8 mouse cellular contexts compared by ENCODE assay signal in the genomic region with DNA sequence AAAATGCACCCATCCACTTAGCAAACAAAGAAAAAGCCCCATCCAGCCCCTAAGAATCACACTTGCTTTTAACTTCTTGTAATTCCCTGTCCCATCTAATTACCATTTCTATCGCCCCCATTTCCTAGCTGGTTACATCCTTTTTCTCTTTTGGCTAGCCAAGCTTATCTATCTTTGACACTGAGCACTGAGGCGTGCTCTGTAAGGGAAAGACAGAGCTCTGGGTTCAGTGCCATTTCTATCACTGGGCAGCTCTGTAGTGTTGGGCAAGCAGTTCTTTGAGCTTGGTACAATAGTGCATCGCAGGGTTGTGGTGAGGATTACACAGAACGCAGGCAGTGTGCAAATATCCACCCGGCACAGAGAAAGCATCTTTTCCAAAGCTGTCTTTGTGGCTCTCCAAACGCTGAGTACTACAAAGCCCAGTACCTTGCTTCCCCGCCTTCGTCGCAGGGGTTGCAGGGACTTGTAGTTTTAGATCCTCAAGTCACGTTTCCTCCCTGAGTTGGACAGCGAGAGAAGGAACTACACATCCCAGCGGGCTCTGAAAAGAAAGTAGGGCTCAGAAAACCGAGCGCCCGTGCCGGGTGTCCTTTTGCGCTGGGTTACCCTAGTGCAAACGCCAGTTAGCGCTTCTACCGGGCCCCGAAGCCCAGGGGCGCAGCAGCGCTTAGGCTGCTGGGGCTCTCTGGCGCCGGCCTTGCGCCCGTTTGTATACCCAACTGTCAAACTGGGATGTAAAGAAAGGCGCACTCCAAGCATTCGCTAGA. TPM values are rescaled to one million over a fixed set of nuclear protein-coding genes. Genes with fewer than 3 reads are reported as not detected.
DNase-seq lines count a peak whose midpoint lies in the region; ATAC-seq lines count a peak whose summit lies in the region.

No protein-coding gene starts in this region.

- peak; percentile 88 for ATAC-seq in inflammation-experienced regulatory T-cells, adult 6 months
- ATAC-seq in megakaryocyte-erythroid progenitor cell, adult 5-6 weeks (replicated peaks; ENCODE audit: low FRiP score, low TSS enrichment, poor library complexity, severe bottlenecking): peak; percentile 86

- intact Hi-C loops in gastrocnemius, postnatal 14 days (cut with DNase I; ENCODE audit: low total_unique reads): no loop called here
- intact Hi-C loops in left cerebral cortex, postnatal 10 days (cut with DNase I): loop anchor here (5.0 kb wide), 3 partner anchors 41 to 61 kb away; partner anchors contain the start of gene Tmem242

- peak; percentile 93 to 98 for DNase-seq in adrenal gland, adult (ENCODE audit: inconsistent age in 2 of 2, low spot score in 1 of 2)
- DNase-seq in embryo, embryonic 10.5 days (ENCODE audit: low spot score): peak; percentile 97
- peak; percentile 89 for DNase-seq in gastrocnemius, postnatal 14 days
- peak; percentile 91 to 94 for DNase-seq in left cerebral cortex, postnatal 10 days (ENCODE audit: extremely low spot score in 1 of 2, low spot score in 2 of 2)
- DNase-seq in right cerebral cortex, postnatal 25 days: peak; percentile 91
- DNase-seq in urinary bladder, postnatal 4 days (ENCODE audit: low spot score in 2 of 2): peak; percentile 80 to 85

RNA-seq across cellular contexts. Expression of gene Zdhhc14, which starts 1.1 kb away (rescaled TPM):
- total RNA-seq in gastrocnemius, postnatal 14 days (2021): 1 to 10 TPM; 2.4 to 4.1 TPM
- under 1 TPM in 2 of 3 experiments, not detected in 1; 0.21 to 0.36 TPM for polyA plus RNA-seq in inflammation-experienced regulatory T-cells, adult 6 months (2017; shearing (Covaris generic))
- 10 to 100 TPM; 25.9 to 29.4 TPM for total RNA-seq in left cerebral cortex, postnatal 10 days (2021)
- 17.2 and 19.2 TPM in 2 replicates for total RNA-seq in megakaryocyte-erythroid progenitor cell, adult 5-6 weeks (2014; fragmentation: Nextera tagmentation)
- 7.0 and 9.8 TPM in 2 replicates for total RNA-seq in megakaryocyte-erythroid progenitor cell, adult 5-6 weeks (2017)

RNA-seq across cellular contexts. Expression of gene Tmem242, which starts 51.2 kb away (rescaled TPM):
- 100 to 1,000 TPM; 113 to 123 TPM for total RNA-seq in gastrocnemius, postnatal 14 days (2021)
- polyA plus RNA-seq in inflammation-experienced regulatory T-cells, adult 6 months (2017; shearing (Covaris generic)): 10 to 100 TPM; 73.0 to 74.1 (median 73.9) TPM
- 10 to 100 TPM; 86.9 to 88.1 TPM for total RNA-seq in left cerebral cortex, postnatal 10 days (2021)
- 39.4 and 43.1 TPM in 2 replicates for total RNA-seq in megakaryocyte-erythroid progenitor cell, adult 5-6 weeks (2014; fragmentation: Nextera tagmentation)
- 31.2 and 34.8 TPM in 2 replicates for total RNA-seq in megakaryocyte-erythroid progenitor cell, adult 5-6 weeks (2017)

Comparison
In these comparisons a context has a peak if more than half of its experiments do, and no peak if none do; other contexts are left out.
1. Peak in every context shown above with its lines: DNase-seq and ATAC-seq.